Comparison of ENCODE assay signal across 12 mouse cellular contexts in genomic region chr17:5804370-5805150, GRCm38 (mm10). TPM values are rescaled to one million over a fixed set of nuclear protein-coding genes. Genes with fewer than 3 reads are reported as not detected.
DNase-seq lines count a peak whose midpoint lies in the region; ATAC-seq lines count a peak whose summit lies in the region.
"Had no signal": no experiment of that assay in that cellular context is flagged by ENCODE, and none has a peak within 500 bp of the region (broad histone marks: within the 10 kb centered on the region; RNA-seq: fewer than 3 reads in every experiment).

No protein-coding gene starts in this region.

- H3K36me3 ChIP-seq in neural tube, embryonic 15.5 days = no peaks in the 10 kb centered on the region
- no peaks in the 10 kb centered on the region for H3K36me3 ChIP-seq in stomach, embryonic 15.5 days

- H3K4me1 ChIP-seq in neural tube, embryonic 15.5 days = peaks cover 5% of the 10 kb centered on the region; the same call in 1 of the 2 replicates
- H3K4me1 ChIP-seq in stomach, embryonic 15.5 days = peaks cover 13% of the 10 kb centered on the region; the same call in 1 of the 2 replicates

- H3K4me2 ChIP-seq in neural tube, embryonic 15.5 days = no peak overlapping the region
- H3K4me2 ChIP-seq in stomach, embryonic 15.5 days = no peak overlapping the region

- H3K4me3 ChIP-seq in neural tube, embryonic 15.5 days (replicated peaks) = no peak overlapping the region
- H3K4me3 ChIP-seq in stomach, embryonic 15.5 days (replicated peaks) = no peak overlapping the region

- peak overlapping the region; percentile 45; the same call in 1 of the 2 replicates for H3K27ac ChIP-seq in neural tube, embryonic 15.5 days (replicated peaks)
- H3K27ac ChIP-seq in stomach, embryonic 15.5 days = peak overlapping the region; percentile 75

- WGBS in neural tube, embryonic 15.5 days = 81% methylated on average over 12 of the region's 12 CpGs
- WGBS in stomach, embryonic 15.5 days = 53% methylated on average over 12 of the region's 12 CpGs

- DNase-seq in gastrocnemius, adult 18-20 months (ENCODE audit: low spot score) = peak; percentile 33
- no peak for DNase-seq in gastrocnemius, postnatal 10 days
- DNase-seq in neural tube, embryonic 10.5 days (ENCODE audit: extremely low spot score, low spot score) = no peak
- DNase-seq in left cerebral cortex, adult 11 months (ENCODE audit: low spot score) = no peak
- no peak for DNase-seq in ovary, postnatal 14 days (ENCODE audit: low spot score)
- DNase-seq: gastrocnemius, postnatal 14 days; kidney, adult 8-10 months; right cerebral cortex, postnatal 14 days had no signal

- H3K27me3 ChIP-seq in neural tube, embryonic 15.5 days (replicated peaks) = no peaks in the 10 kb centered on the region
- no peaks in the 10 kb centered on the region for H3K27me3 ChIP-seq in stomach, embryonic 15.5 days (replicated peaks)

- H3K9me3 ChIP-seq in neural tube, embryonic 15.5 days (replicated peaks) = no peaks in the 10 kb centered on the region
- H3K9me3 ChIP-seq in stomach, embryonic 15.5 days = no peaks in the 10 kb centered on the region

- ATAC-seq in neural tube, embryonic 15.5 days (ENCODE audit: low FRiP score) = no peak
- peak; percentile 60 for ATAC-seq in inflammation-experienced regulatory T-cells, adult 6 months
- peak; percentile 4; the same call in 1 of the 2 replicates for ATAC-seq in stomach, embryonic 15.5 days (ENCODE audit: insufficient read depth, low FRiP score, low read depth)
- ATAC-seq: midbrain, embryonic 16.5 days had no signal

- H3K9ac ChIP-seq in neural tube, embryonic 15.5 days (replicated peaks) = no peak overlapping the region
- H3K9ac ChIP-seq in stomach, embryonic 15.5 days = no peak overlapping the region

RNA-seq across cellular contexts. Expression of gene Snx9, which starts 36.6 kb away (rescaled TPM):
- total RNA-seq in gastrocnemius, adult 18-20 months (2021) = 10 to 100 TPM; 24.6 to 28.9 TPM
- 10 to 100 TPM; 28.2 to 29.8 TPM for total RNA-seq in gastrocnemius, postnatal 10 days (2021)
- polyA plus RNA-seq in neural tube, embryonic 15.5 days (2015; fragmentation: Nextera tagmentation; extraction: Ambion mirVana) = 8.1 and 12.6 TPM in 2 replicates
- 1 to 10 TPM; 2.1 to 2.6 (median 2.6) TPM for polyA plus RNA-seq in inflammation-experienced regulatory T-cells, adult 6 months (2017; shearing (Covaris generic))
- polyA plus RNA-seq in stomach, embryonic 15.5 days (2015; fragmentation: Nextera tagmentation; extraction: Ambion mirVana) = 37.5 and 42.8 TPM in 2 replicates
